Mouse (Mus musculus) brain, embryonic 14.5 days (tissue): ENCODE data around the gene Mtf1.

Experiments used
- CTCF ChIP-seq: fragments of 200-500 bp; IDR thresholded peaks from 2 replicates; pipeline ENCODE4 v1.5.1; 2012; ENCODE audit warnings: inconsistent platforms, mild to moderate bottlenecking, moderate library complexity, borderline replicate concordance; ENCODE audit not compliant: insufficient read depth, insufficient read length; ENCODE audit errors: extremely low read depth
- POLR2A ChIP-seq: fragments of 200-500 bp; IDR thresholded peaks from 2 replicates; pipeline ENCODE4 v1.6.1; 2012; ENCODE audit warnings: mild to moderate bottlenecking, inconsistent platforms, borderline replicate concordance; ENCODE audit not compliant: poor library complexity, insufficient read depth, insufficient read length, severe bottlenecking; ENCODE audit errors: extremely low read depth

GRCm38 (mm10) chr4:124894508-124895428 lies 92.9 kb downstream of the Mtf1 start:
- TF ChIP-seq CTCF = no peak
- no peak for TF ChIP-seq POLR2A
